ENCODE assay signal across 18 mouse cellular contexts in the genomic region with DNA sequence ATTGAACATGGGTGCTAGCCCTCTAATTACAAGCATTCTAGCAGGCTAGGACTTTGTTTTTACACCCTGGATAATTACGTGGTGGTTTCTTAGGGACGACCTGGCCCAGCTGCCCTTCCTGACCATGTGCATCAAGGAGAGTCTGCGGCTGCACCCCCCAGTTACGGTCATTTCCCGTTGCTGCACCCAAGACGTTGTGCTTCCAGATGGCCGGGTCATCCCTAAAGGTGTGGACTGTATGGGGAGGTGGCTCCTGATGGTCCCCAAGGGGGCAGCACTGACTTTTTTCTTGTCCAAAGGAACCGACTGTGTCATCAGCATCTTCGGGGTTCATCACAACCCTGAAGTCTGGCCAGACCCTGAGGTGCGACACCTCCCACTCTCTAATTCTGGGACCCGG. TPM values are rescaled to one million over a fixed set of nuclear protein-coding genes. Genes with fewer than 3 reads are reported as not detected.
DNase-seq lines count a peak whose midpoint lies in the region; ATAC-seq lines count a peak whose summit lies in the region.
"Had no signal": no experiment of that assay in that cellular context is flagged by ENCODE, and none has a peak within 500 bp of the region (broad histone marks: within the 10 kb centered on the region; RNA-seq: fewer than 3 reads in every experiment).

No protein-coding gene starts in this region.

- 84% methylated on average over 11 of the region's 11 CpGs for WGBS in lung, embryonic 15.5 days
- 78% methylated on average over 11 of the region's 11 CpGs for WGBS in liver, embryonic 15.5 days (ENCODE audit: insufficient replicate concordance)

- ATAC-seq in lung, embryonic 15.5 days (ENCODE audit: borderline replicate concordance, extremely low read depth, low FRiP score, low TSS enrichment): no peak; the same call in 1 of the 2 replicates
- ATAC-seq in liver, embryonic 15.5 days (ENCODE audit: insufficient read depth): no peak
- ATAC-seq: forebrain, embryonic 14.5 days had no signal

- peak overlapping the region; percentile 56; the same call in 1 of the 2 replicates for H3K4me2 ChIP-seq in lung, embryonic 15.5 days
- peak overlapping the region; percentile 72 for H3K4me2 ChIP-seq in liver, embryonic 15.5 days

- no peak overlapping the region for H3K27ac ChIP-seq in lung, embryonic 15.5 days
- H3K27ac ChIP-seq in liver, embryonic 15.5 days (replicated peaks): no peak overlapping the region
- H3K27ac ChIP-seq: embryonic facial prominence, embryonic 12.5 days; hindbrain, embryonic 15.5 days; limb, embryonic 15.5 days had no signal

- DNase-seq in cerebellum, adult 9-11 months: peak; percentile 34
- DNase-seq in cerebellum, postnatal 14 days: no peak
- no peak for DNase-seq in lung, postnatal 36 days
- DNase-seq in spleen, postnatal 10 days (ENCODE audit: low spot score in 2 of 2): no peak
- DNase-seq in kidney, adult 9 months: no peak
- DNase-seq: adrenal gland, postnatal 36 days; cerebellum, postnatal 25 days; gastrocnemius, postnatal 25 days; heart, postnatal 14 days; kidney, adult 8-10 months; right cerebral cortex, adult 18-20 months had no signal

- no peaks in the 10 kb centered on the region for H3K27me3 ChIP-seq in lung, embryonic 15.5 days
- no peaks in the 10 kb centered on the region for H3K27me3 ChIP-seq in liver, embryonic 15.5 days
- H3K27me3 ChIP-seq: embryonic facial prominence, embryonic 12.5 days; hindbrain, embryonic 15.5 days; limb, embryonic 15.5 days had no signal

- H3K9me3 ChIP-seq in lung, embryonic 15.5 days: no peaks in the 10 kb centered on the region
- H3K9me3 ChIP-seq in liver, embryonic 15.5 days (replicated peaks): no peaks in the 10 kb centered on the region
- H3K9me3 ChIP-seq: embryonic facial prominence, embryonic 12.5 days; hindbrain, embryonic 15.5 days; limb, embryonic 15.5 days had no signal

- no peak overlapping the region for H3K9ac ChIP-seq in lung, embryonic 15.5 days
- H3K9ac ChIP-seq in liver, embryonic 15.5 days: no peak overlapping the region
- H3K9ac ChIP-seq: hindbrain, embryonic 15.5 days; limb, embryonic 15.5 days had no signal

- H3K4me3 ChIP-seq in lung, embryonic 15.5 days: no peak overlapping the region
- H3K4me3 ChIP-seq in liver, embryonic 15.5 days (replicated peaks): peak overlapping the region; percentile 53; the same call in 1 of the 2 replicates

- H3K4me1 ChIP-seq in lung, embryonic 15.5 days: peaks cover 6% of the 10 kb centered on the region
- H3K4me1 ChIP-seq in liver, embryonic 15.5 days (replicated peaks): peaks cover 7% of the 10 kb centered on the region; the same call in 1 of the 2 replicates
- H3K4me1 ChIP-seq: embryonic facial prominence, embryonic 12.5 days; hindbrain, embryonic 15.5 days; limb, embryonic 15.5 days had no signal

- H3K36me3 ChIP-seq in lung, embryonic 15.5 days: no peaks in the 10 kb centered on the region
- no peaks in the 10 kb centered on the region for H3K36me3 ChIP-seq in liver, embryonic 15.5 days (replicated peaks)
- H3K36me3 ChIP-seq: hindbrain, embryonic 15.5 days had no signal

RNA-seq across cellular contexts. Expression of gene Cyp4f16, which starts 8.6 kb away (rescaled TPM):
- polyA plus RNA-seq in lung, embryonic 15.5 days (2015; fragmentation: Nextera tagmentation; extraction: Ambion mirVana): 21.0 and 22.3 TPM in 2 replicates
- 4.3 and 4.5 TPM in 2 replicates for polyA plus RNA-seq in liver, embryonic 15.5 days (2015; fragmentation: Nextera tagmentation; extraction: Ambion mirVana)

RNA-seq across cellular contexts. Expression of gene Cyp4f17, which starts 21.9 kb away (rescaled TPM):
- 6.6 and 6.8 TPM in 2 replicates for polyA plus RNA-seq in lung, embryonic 15.5 days (2015; fragmentation: Nextera tagmentation; extraction: Ambion mirVana)
- 0.64 and 0.85 TPM in 2 replicates for polyA plus RNA-seq in liver, embryonic 15.5 days (2015; fragmentation: Nextera tagmentation; extraction: Ambion mirVana)
- polyA plus RNA-seq: erythroblast, embryonic 14.5 days had no signal
